Mouse (Mus musculus) heart, adult 2 months (tissue): Measurements from ENCODE around the gene Fezf2. TPM values are rescaled to one million over a fixed set of nuclear protein-coding genes. Genes with fewer than 3 reads are reported as not detected.

Experiments used
- DNase-seq, 2 experiments: peaks; one replicate each; pipeline ENCODE4 v3.0.0; 2021
- H3K27ac ChIP-seq: fragments of 200-600 bp; 2 replicates; pipeline ENCODE4 v1.8.1; 2022
- H3K27me3 ChIP-seq: fragments of 200-500 bp; 2 replicates; pipeline ENCODE4 v1.6.1; 2012; ENCODE audit warnings: mild to moderate bottlenecking, low read length, inconsistent platforms, mixed read lengths; ENCODE audit not compliant: control insufficient read depth, insufficient read depth
- H3K36me3 ChIP-seq: fragments of 200-500 bp; 2 replicates; pipeline ENCODE4 v1.6.1; 2012; ENCODE audit warnings: low read length, inconsistent platforms; ENCODE audit not compliant: control insufficient read depth, insufficient read depth
- H3K4me1 ChIP-seq: fragments of 200-500 bp; 2 replicates; pipeline ENCODE4 v1.6.1; 2011; ENCODE audit warnings: low read length; ENCODE audit not compliant: control insufficient read depth, insufficient read depth
- H3K4me3 ChIP-seq: fragments of 200-600 bp; 2 replicates; pipeline ENCODE4 v1.8.1; 2022
- H3K79me2 ChIP-seq: fragments of 200-500 bp; replicated peaks from 2 replicates; pipeline ENCODE4 v1.6.1; 2012; ENCODE audit warnings: mild to moderate bottlenecking, inconsistent platforms, low read length, moderate library complexity, mixed read lengths; ENCODE audit not compliant: control insufficient read depth, insufficient read depth
- H3K9ac ChIP-seq: fragments of 200-500 bp; 2 replicates; pipeline ENCODE4 v1.6.1; 2012; ENCODE audit warnings: low read depth, mild to moderate bottlenecking, control low read depth, inconsistent platforms, low read length, mixed read lengths
- EP300 ChIP-seq: fragments of 200-500 bp; IDR thresholded peaks from 2 replicates; pipeline ENCODE4 v1.6.1; 2011; ENCODE audit warnings: low read depth, low read length, control low read depth; ENCODE audit not compliant: insufficient read depth
- POLR2A ChIP-seq: fragments of 200-500 bp; IDR thresholded peaks from 2 replicates; pipeline ENCODE4 v1.6.1; 2011; ENCODE audit warnings: mild to moderate bottlenecking, low read depth, low read length, control low read depth; ENCODE audit not compliant: insufficient read depth
- WGBS: fragments of 180-500 bp; shearing (Covaris S2); methylation state at CpG from one replicate; pipeline ENCODE4 v1.1.7; 2018; 5-methylcytosine and 5-hydroxymethylcytosine counted together
- intact Hi-C: fragments of 180-260 bp; cut with DNase I; formaldehyde crosslinking; loops from one replicate; pipeline ENCODE4 v1.15.1; 2025
- polyA plus RNA-seq: library from polyadenylated mRNA; depleted of rRNA; stranded (reverse); fragments of >200 nt; gene quantifications from 2 replicates; pipeline ENCODE4 v1.2.3, GENCODE M21; 2012; rRNA removed
- total RNA-seq, 2 experiments: library from RNA; stranded (reverse); gene quantifications; 2 replicates each; pipeline ENCODE4 v1.2.3; 2021

Gene Fezf2
- total and polyA plus RNA-seq, 3 experiments, result not detected

- Histone ChIP-seq H3K4me3 (no peak overlapping the region), H3K36me3 (no peaks in the 10 kb centered on the region), H3K79me2 (no peaks in the 10 kb centered on the region), H3K9ac (no peak overlapping the region), H3K27me3 (no peaks in the 10 kb centered on the region), H3K4me1 (no peaks in the 10 kb centered on the region), H3K27ac (no peak overlapping the region)
- TF ChIP-seq EP300 (no peak), POLR2A (no peak)
- no peak for DNase-seq
- WGBS, result 86% methylated on average over 7 of the region's 7 CpGs
- intact Hi-C loops, result loop anchor here (5.0 kb wide), 1 partner anchor 236 kb away; no protein-coding TSS in a partner anchor
Observed at GRCm38 (mm10) chr14:12296391-12296790, 51.6 kb downstream of the Fezf2 start.

Other genes starting within 250 kb of the Fezf2 start
- under 1 TPM in 1 of 2 experiments, not detected in 1; 0.07 TPM for gene Gm49355, start 64.2 kb downstream of the Fezf2 start, total RNA-seq
- 0.18 and 0.26 TPM in 2 replicates for gene Gm49355, start 64.2 kb downstream of the Fezf2 start, polyA plus RNA-seq
- gene 3830406C13Rik, start 64.0 kb downstream of the Fezf2 start, total RNA-seq, result 10 to 100 TPM; 18.1 to 18.6 TPM
- 8.2 and 16.9 TPM in 2 replicates for gene 3830406C13Rik, start 64.0 kb downstream of the Fezf2 start, polyA plus RNA-seq